In genomic region chr19:32107771-32108306, GRCm38 (mm10) we compare ENCODE assay signal across 8 mouse cellular contexts. TPM values are rescaled to one million over a fixed set of nuclear protein-coding genes. Genes with fewer than 3 reads are reported as not detected.
DNase-seq lines count a peak whose midpoint lies in the region; ATAC-seq and TF ChIP-seq lines count a peak whose summit lies in the region.

Asah2 (minus strand) TSS chr19:32108211.

- no peaks in the 10 kb centered on the region for H3K9me3 ChIP-seq in embryonic facial prominence, embryonic 15.5 days (replicated peaks)
- H3K9me3 ChIP-seq in heart, embryonic 10.5 days = no peaks in the 10 kb centered on the region
- H3K9me3 ChIP-seq in kidney, embryonic 15.5 days (replicated peaks) = no peaks in the 10 kb centered on the region
- no peaks in the 10 kb centered on the region for H3K9me3 ChIP-seq in limb, embryonic 15.5 days
- no peaks in the 10 kb centered on the region for H3K9me3 ChIP-seq in midbrain, postnatal 0 days (ENCODE audit: low read length)

- TF ChIP-seq POLR2A in bone marrow, adult 2 months (IDR thresholded peaks at IDR 0.05; ENCODE audit: borderline replicate concordance, control insufficient read depth, low read depth, low read length) = peak; percentile 43; the same call in 1 of the 2 replicates

- DNase-seq in B cell, adult 2 months = peak; percentile 68 to 75
- peak; percentile 87 for DNase-seq in heart, embryonic 10.5 days (ENCODE audit: low spot score)
- DNase-seq in midbrain, postnatal 0 days (ENCODE audit: low spot score) = peak; percentile 68
- DNase-seq in spleen, postnatal 36 days (ENCODE audit: low spot score in 2 of 2) = peak; percentile 38 to 58

- no peaks in the 10 kb centered on the region for H3K36me3 ChIP-seq in embryonic facial prominence, embryonic 15.5 days
- no peaks in the 10 kb centered on the region for H3K36me3 ChIP-seq in heart, embryonic 10.5 days
- H3K36me3 ChIP-seq in kidney, embryonic 15.5 days = no peaks in the 10 kb centered on the region
- H3K36me3 ChIP-seq in limb, embryonic 15.5 days = no peaks in the 10 kb centered on the region
- no peaks in the 10 kb centered on the region for H3K36me3 ChIP-seq in midbrain, postnatal 0 days (ENCODE audit: insufficient read depth, low read length)

- under 1% methylated on average over 28 of the region's 28 CpGs for WGBS in bone marrow, adult 2 months
- WGBS in embryonic facial prominence, embryonic 15.5 days = under 1% methylated on average over 28 of the region's 28 CpGs
- 1% methylated on average over 28 of the region's 28 CpGs for WGBS in heart, embryonic 10.5 days
- WGBS in kidney, embryonic 15.5 days = under 1% methylated on average over 23 of the region's 28 CpGs
- 0% methylated on average over 27 of the region's 28 CpGs for WGBS in limb, embryonic 15.5 days
- WGBS in midbrain, postnatal 0 days = under 1% methylated on average over 28 of the region's 28 CpGs

- ATAC-seq in embryonic facial prominence, embryonic 15.5 days (ENCODE audit: insufficient number of reproducible peaks, low FRiP score, low TSS enrichment, low read depth) = peak; percentile 94
- ATAC-seq in kidney, embryonic 15.5 days (replicated peaks; ENCODE audit: low FRiP score) = peak; percentile 96
- peak; percentile 89 for ATAC-seq in limb, embryonic 15.5 days (ENCODE audit: insufficient number of reproducible peaks, low FRiP score, low TSS enrichment, low read depth)
- ATAC-seq in midbrain, postnatal 0 days (ENCODE audit: low FRiP score) = peak; percentile 92

- H3K9ac ChIP-seq in embryonic facial prominence, embryonic 15.5 days = peak within 1 kb of the TSS; percentile 60
- H3K9ac ChIP-seq in kidney, embryonic 15.5 days = peak within 1 kb of the TSS; percentile 77
- peak within 1 kb of the TSS; percentile 78 for H3K9ac ChIP-seq in limb, embryonic 15.5 days
- peak within 1 kb of the TSS; percentile 72 for H3K9ac ChIP-seq in midbrain, postnatal 0 days (replicated peaks; ENCODE audit: low read length, poor library complexity, severe bottlenecking)

- H3K4me2 ChIP-seq in embryonic facial prominence, embryonic 15.5 days (replicated peaks) = peak within 1 kb of the TSS; percentile 49
- peak within 1 kb of the TSS; percentile 54 for H3K4me2 ChIP-seq in kidney, embryonic 15.5 days
- H3K4me2 ChIP-seq in limb, embryonic 15.5 days = peak within 1 kb of the TSS; percentile 47
- peak within 1 kb of the TSS; percentile 80 for H3K4me2 ChIP-seq in midbrain, postnatal 0 days (ENCODE audit: low read depth, low read length, poor library complexity, severe bottlenecking)

- peak within 1 kb of the TSS; percentile 46 for H3K27ac ChIP-seq in bone marrow, adult 2 months (ENCODE audit: control insufficient read depth, insufficient read depth, low read depth, low read length, poor library complexity)
- peak within 1 kb of the TSS; percentile 95 for H3K27ac ChIP-seq in embryonic facial prominence, embryonic 15.5 days (replicated peaks)
- peak within 1 kb of the TSS; percentile 100 for H3K27ac ChIP-seq in heart, embryonic 10.5 days
- peak within 1 kb of the TSS; percentile 95 for H3K27ac ChIP-seq in kidney, embryonic 15.5 days
- H3K27ac ChIP-seq in limb, embryonic 15.5 days = peak within 1 kb of the TSS; percentile 94
- peak within 1 kb of the TSS; percentile 63 for H3K27ac ChIP-seq in midbrain, postnatal 0 days (ENCODE audit: low read depth, low read length)

- H3K4me1 ChIP-seq in bone marrow, adult 2 months (ENCODE audit: control insufficient read depth, insufficient read depth, low read length) = peaks cover 3% of the 10 kb centered on the region
- H3K4me1 ChIP-seq in embryonic facial prominence, embryonic 15.5 days = peaks cover 9% of the 10 kb centered on the region; the same call in 1 of the 2 replicates
- peaks cover 30% of the 10 kb centered on the region for H3K4me1 ChIP-seq in heart, embryonic 10.5 days
- H3K4me1 ChIP-seq in kidney, embryonic 15.5 days = peaks cover 23% of the 10 kb centered on the region
- peaks cover 6% of the 10 kb centered on the region; the same call in 1 of the 2 replicates for H3K4me1 ChIP-seq in limb, embryonic 15.5 days
- H3K4me1 ChIP-seq in midbrain, postnatal 0 days (ENCODE audit: insufficient read depth, low read length) = no peaks in the 10 kb centered on the region

- no peaks in the 10 kb centered on the region for H3K27me3 ChIP-seq in embryonic facial prominence, embryonic 15.5 days
- no peaks in the 10 kb centered on the region for H3K27me3 ChIP-seq in heart, embryonic 10.5 days (ENCODE audit: insufficient read depth, poor library complexity, severe bottlenecking)
- no peaks in the 10 kb centered on the region for H3K27me3 ChIP-seq in kidney, embryonic 15.5 days
- H3K27me3 ChIP-seq in limb, embryonic 15.5 days = no peaks in the 10 kb centered on the region
- H3K27me3 ChIP-seq in midbrain, postnatal 0 days (ENCODE audit: insufficient read depth, low read length) = no peaks in the 10 kb centered on the region

- peak within 1 kb of the TSS; percentile 80 for H3K4me3 ChIP-seq in bone marrow, adult 2 months (replicated peaks; ENCODE audit: control insufficient read depth, low read depth, low read length)
- H3K4me3 ChIP-seq in embryonic facial prominence, embryonic 15.5 days (replicated peaks) = peak within 1 kb of the TSS; percentile 68
- H3K4me3 ChIP-seq in heart, embryonic 10.5 days = peak within 1 kb of the TSS; percentile 86
- H3K4me3 ChIP-seq in kidney, embryonic 15.5 days (replicated peaks) = peak within 1 kb of the TSS; percentile 72
- H3K4me3 ChIP-seq in limb, embryonic 15.5 days = peak within 1 kb of the TSS; percentile 64
- peak within 1 kb of the TSS; percentile 50 for H3K4me3 ChIP-seq in midbrain, postnatal 0 days (ENCODE audit: low read depth, low read length)

- TF ChIP-seq CTCF in bone marrow, adult 2 months (IDR thresholded peaks at IDR 0.05; ENCODE audit: control insufficient read depth, insufficient read depth, low read length) = no peak
- peak; percentile 52 for TF ChIP-seq CTCF in midbrain, postnatal 0 days (IDR thresholded peaks at IDR 0.05)

RNA-seq across cellular contexts. Expression of gene Asah2, which starts in this region (rescaled TPM):
- polyA plus RNA-seq in bone marrow, adult 2 months (2011; ENCODE audit: insufficient read depth, insufficient read length, low replicate concordance, missing spikeins) = 0.54 and 3.7 TPM in 2 replicates
- polyA plus RNA-seq in embryonic facial prominence, embryonic 15.5 days (2015; fragmentation: Nextera tagmentation; extraction: Ambion mirVana) = 3.1 and 3.4 TPM in 2 replicates
- polyA plus RNA-seq in heart, embryonic 10.5 days (2016; fragmentation: Nextera tagmentation; extraction: Ambion mirVana) = 1.6 and 2.9 TPM in 2 replicates
- polyA plus RNA-seq in kidney, embryonic 15.5 days (2015; fragmentation: Nextera tagmentation; extraction: Ambion mirVana) = 1.7 and 1.9 TPM in 2 replicates
- polyA plus RNA-seq in limb, embryonic 15.5 days (2015; fragmentation: Nextera tagmentation; extraction: Ambion mirVana) = 3.2 and 3.8 TPM in 2 replicates
- 3.4 and 3.9 TPM in 2 replicates for total RNA-seq in midbrain, postnatal 0 days (2014; rRNA removed)
- 0.49 and 0.58 TPM in 2 replicates for polyA plus RNA-seq in midbrain, postnatal 0 days (2015; fragmentation: Nextera tagmentation; extraction: Ambion mirVana)

Comparison
In these comparisons a context has a peak if more than half of its experiments do, and no peak if none do; other contexts are left out.
1. Peak in every context shown above with its lines: DNase-seq, ATAC-seq, H3K4me3 ChIP-seq and H3K27ac ChIP-seq.
2. H3K27ac ChIP-seq: peak in every context shown above with its lines; median percentile 100 in heart, embryonic 10.5 days; 95 in embryonic facial prominence, embryonic 15.5 days; 95 in kidney, embryonic 15.5 days; 94 in limb, embryonic 15.5 days; 63 in midbrain, postnatal 0 days; 46 in bone marrow, adult 2 months.